Comparison of ENCODE assay signal across 8 mouse cellular contexts in the genomic region with DNA sequence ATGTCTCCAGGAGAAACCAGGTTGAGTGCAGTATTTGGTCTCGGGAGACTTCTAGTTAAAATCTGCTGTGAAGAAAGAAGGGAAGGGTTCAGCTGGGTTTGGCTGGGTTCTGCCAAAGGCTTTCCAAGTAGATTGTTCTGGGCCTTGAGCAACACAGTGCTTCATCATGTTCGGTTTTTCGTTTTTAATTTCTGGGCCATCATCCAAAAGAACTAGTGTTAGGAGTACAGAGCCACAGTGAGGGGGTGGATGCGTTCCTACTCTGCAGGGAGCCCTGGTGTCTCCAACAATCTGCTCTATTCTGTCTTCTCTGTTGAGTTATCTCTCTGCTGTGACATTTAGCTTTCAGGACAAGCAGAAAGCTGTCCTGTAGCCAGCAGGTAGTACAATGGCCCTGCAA. TPM values are rescaled to one million over a fixed set of nuclear protein-coding genes. Genes with fewer than 3 reads are reported as not detected.
DNase-seq lines count a peak whose midpoint lies in the region; TF ChIP-seq lines count a peak whose summit lies in the region.
"Had no signal": no experiment of that assay in that cellular context is flagged by ENCODE, and none has a peak within 500 bp of the region (broad histone marks: within the 10 kb centered on the region; RNA-seq: fewer than 3 reads in every experiment).

No protein-coding gene starts in this region.

- peak overlapping the region; percentile 70 for H3K27ac ChIP-seq in layer of hippocampus, adult 2 months

- no peak overlapping the region for H3K4me3 ChIP-seq in layer of hippocampus, adult 2 months
- H3K4me3 ChIP-seq: erythroblast, embryonic 14.5 days had no signal

- peak; percentile 73 for DNase-seq in right cerebral cortex, adult 18-20 months
- DNase-seq in right cerebral cortex, postnatal 4 days = no peak
- peak; percentile 16 to 53 for DNase-seq in cerebellum, postnatal 10 days
- peak; percentile 74 to 88 for DNase-seq in layer of hippocampus, adult 2 months (ENCODE audit: low spot score in 2 of 2)
- DNase-seq in skeletal muscle tissue, adult 2 months (ENCODE audit: low read depth, low spot score) = peak; percentile 65
- DNase-seq in natural killer cell, adult 2 months (ENCODE audit: low spot score in 2 of 2) = no peak
- DNase-seq in urinary bladder, adult 2 months (ENCODE audit: low spot score) = no peak

- no peak for TF ChIP-seq CTCF in layer of hippocampus, adult 2 months (conservative IDR thresholded peaks at IDR 0.05)

RNA-seq across cellular contexts. Expression of gene Lman2l, which starts 4.0 kb away (rescaled TPM):
- total RNA-seq in layer of hippocampus, adult 2 months (2021) = 10 to 100 TPM; 73.2 to 77.2 TPM
- 17.6 and 20.3 TPM in 2 replicates for polyA plus RNA-seq in urinary bladder, adult 2 months (2012; rRNA removed)

RNA-seq across cellular contexts. Expression of gene Cnnm4, which starts 30.3 kb away (rescaled TPM):
- 10 to 100 TPM; 16.9 to 17.2 TPM for total RNA-seq in layer of hippocampus, adult 2 months (2021)
- 8.6 and 9.1 TPM in 2 replicates for polyA plus RNA-seq in urinary bladder, adult 2 months (2012; rRNA removed)

Comparison
In these comparisons a context has a peak if more than half of its experiments do, and no peak if none do; other contexts are left out.
1. DNase-seq: peak in right cerebral cortex, adult 18-20 months (single experiment), cerebellum, postnatal 10 days (2 of 2), layer of hippocampus, adult 2 months (2 of 2) and skeletal muscle tissue, adult 2 months (single experiment); none in right cerebral cortex, postnatal 4 days (single experiment), natural killer cell, adult 2 months (0 of 2) and urinary bladder, adult 2 months (single experiment).